Mouse (Mus musculus) lung, adult 18-20 months (tissue): ENCODE measurements at regions not wholly inside any gene's neighbourhood (a gene's known extent, or its start where the extent isn't known, plus 50 kb on each side); places are given as distances from the start of the nearest gene placed in this dataset.

Source experiments
- DNase-seq, 2 experiments: peaks; one replicate each; pipeline ENCODE4 v3.0.0; 2022; ENCODE audit warnings: mixed read lengths in 2 of 2

GRCm38 (mm10) chr10:14217284-14217683, 251.4 kb downstream of the Hivep2 start:
- no peak for DNase-seq

- no peak for DNase-seq
Observed at GRCm38 (mm10) chr10:14216191-14216992, 250.5 kb downstream of the Hivep2 start.

- no peak for DNase-seq
Observed at GRCm38 (mm10) chr10:14215512-14215911, 249.6 kb downstream of the Hivep2 start.

GRCm38 (mm10) chr10:14213536-14213935, 247.7 kb downstream of the Hivep2 start:
- DNase-seq, result no peak

GRCm38 (mm10) chr10:14211926-14212325, 246.1 kb downstream of the Hivep2 start:
- DNase-seq, result peak; percentile 50 to 62

GRCm38 (mm10) chr10:14211481-14211880, 245.6 kb downstream of the Hivep2 start:
- no peak for DNase-seq

- no peak for DNase-seq
Observed at GRCm38 (mm10) chr10:14210445-14210844, 244.6 kb downstream of the Hivep2 start.

- DNase-seq, result no peak
Observed at GRCm38 (mm10) chr10:14210045-14210444, 244.2 kb downstream of the Hivep2 start.

- no peak for DNase-seq
Observed at GRCm38 (mm10) chr10:14208206-14208605, 242.3 kb downstream of the Hivep2 start.

GRCm38 (mm10) chr10:14207616-14208015, 241.7 kb downstream of the Hivep2 start:
- peak in 1 of 2 experiments; percentile 47 for DNase-seq

- no peak for DNase-seq
Observed at GRCm38 (mm10) chr10:14207051-14207570, 241.2 kb downstream of the Hivep2 start.
